In genomic region chr14:51740347-51741170, GRCm38 (mm10) we compare ENCODE assay signal across 9 mouse cellular contexts. TPM values are rescaled to one million over a fixed set of nuclear protein-coding genes. Genes with fewer than 3 reads are reported as not detected.
DNase-seq lines count a peak whose midpoint lies in the region; ATAC-seq and TF ChIP-seq lines count a peak whose summit lies in the region.
"Had no signal": no experiment of that assay in that cellular context is flagged by ENCODE, and none has a peak within 500 bp of the region (broad histone marks: within the 10 kb centered on the region; RNA-seq: fewer than 3 reads in every experiment).

No protein-coding gene starts in this region.

- H3K27me3 ChIP-seq in heart, postnatal 0 days (ENCODE audit: control insufficient read depth, insufficient read depth, low read length) = peaks cover 43% of the 10 kb centered on the region
- peaks cover 43% of the 10 kb centered on the region for H3K27me3 ChIP-seq in hindbrain, embryonic 14.5 days (ENCODE audit: control insufficient read depth, insufficient read depth, low read length)
- peaks cover 41% of the 10 kb centered on the region for H3K27me3 ChIP-seq in midbrain, postnatal 0 days (ENCODE audit: insufficient read depth, low read length)

- no peak overlapping the region for H3K9ac ChIP-seq in heart, postnatal 0 days (replicated peaks; ENCODE audit: low read depth, low read length)
- no peak overlapping the region for H3K9ac ChIP-seq in hindbrain, embryonic 14.5 days
- no peak overlapping the region for H3K9ac ChIP-seq in midbrain, postnatal 0 days (replicated peaks; ENCODE audit: low read length, poor library complexity, severe bottlenecking)

- no peaks in the 10 kb centered on the region for H3K36me3 ChIP-seq in heart, postnatal 0 days (replicated peaks; ENCODE audit: control insufficient read depth, insufficient read depth, low read length)
- no peaks in the 10 kb centered on the region for H3K36me3 ChIP-seq in hindbrain, embryonic 14.5 days (replicated peaks; ENCODE audit: control insufficient read depth, insufficient read depth)
- H3K36me3 ChIP-seq in midbrain, postnatal 0 days (ENCODE audit: insufficient read depth, low read length) = no peaks in the 10 kb centered on the region

- WGBS in heart, postnatal 0 days = under 1% methylated on average over 42 of the region's 42 CpGs
- WGBS in hindbrain, embryonic 14.5 days = under 1% methylated on average over 42 of the region's 42 CpGs
- WGBS in midbrain, postnatal 0 days = under 1% methylated on average over 42 of the region's 42 CpGs

- peak overlapping the region; percentile 44 for H3K4me3 ChIP-seq in heart, postnatal 0 days (ENCODE audit: low read depth, low read length)
- H3K4me3 ChIP-seq in hindbrain, embryonic 14.5 days (replicated peaks; ENCODE audit: low read length) = peak overlapping the region; percentile 32
- H3K4me3 ChIP-seq in midbrain, postnatal 0 days (ENCODE audit: low read depth, low read length) = peak overlapping the region; percentile 40

- ATAC-seq in heart, postnatal 0 days (ENCODE audit: insufficient read depth, low read depth) = no peak
- ATAC-seq in hindbrain, embryonic 14.5 days (ENCODE audit: low FRiP score) = peak; percentile 46; the same call in 1 of the 2 replicates
- ATAC-seq in midbrain, postnatal 0 days (ENCODE audit: low FRiP score) = 0 out of 2 replicates have a peak, but pooled peaks have one; percentile 49

- peak overlapping the region; percentile 71 for H3K4me2 ChIP-seq in heart, postnatal 0 days (ENCODE audit: low read depth, low read length)
- H3K4me2 ChIP-seq in hindbrain, embryonic 14.5 days (replicated peaks) = peak overlapping the region; percentile 64
- H3K4me2 ChIP-seq in midbrain, postnatal 0 days (ENCODE audit: low read depth, low read length, poor library complexity, severe bottlenecking) = peak overlapping the region; percentile 75

- DNase-seq in heart, postnatal 0 days (ENCODE audit: low spot score) = no peak
- DNase-seq in heart, adult 9 months (ENCODE audit: low spot score in 2 of 2) = no peak
- peak; percentile 56 for DNase-seq in embryo, embryonic 10 days (ENCODE audit: low spot score)
- DNase-seq in hindbrain, embryonic 14.5 days (ENCODE audit: low spot score) = no peak
- DNase-seq in midbrain, postnatal 0 days (ENCODE audit: low spot score) = no peak
- DNase-seq in layer of hippocampus, postnatal 25 days (ENCODE audit: extremely low spot score in 1 of 2, low spot score in 1 of 2) = no peak
- no peak for DNase-seq in layer of hippocampus, adult 9-11 months
- no peak for DNase-seq in MN1 (ENCODE audit: low spot score)

- H3K27ac ChIP-seq in heart, postnatal 0 days (ENCODE audit: low read depth) = no peak overlapping the region
- H3K27ac ChIP-seq in hindbrain, embryonic 14.5 days = no peak overlapping the region
- no peak overlapping the region for H3K27ac ChIP-seq in midbrain, postnatal 0 days (ENCODE audit: low read depth, low read length)

- no peaks in the 10 kb centered on the region for H3K9me3 ChIP-seq in heart, postnatal 0 days (replicated peaks; ENCODE audit: control insufficient read depth, low read length)
- H3K9me3 ChIP-seq in hindbrain, embryonic 14.5 days (ENCODE audit: control insufficient read depth, low read length) = no peaks in the 10 kb centered on the region
- H3K9me3 ChIP-seq in midbrain, postnatal 0 days (ENCODE audit: low read length) = no peaks in the 10 kb centered on the region

- no peak for TF ChIP-seq EP300 in heart, postnatal 0 days (IDR thresholded peaks at IDR 0.05; ENCODE audit: low read depth)

- peaks cover 7% of the 10 kb centered on the region; the same call in 1 of the 2 replicates for H3K4me1 ChIP-seq in heart, postnatal 0 days (ENCODE audit: control insufficient read depth, insufficient read depth)
- H3K4me1 ChIP-seq in hindbrain, embryonic 14.5 days (replicated peaks; ENCODE audit: control insufficient read depth, insufficient read depth, low read length) = peaks cover 7% of the 10 kb centered on the region; the same call in 1 of the 2 replicates
- H3K4me1 ChIP-seq in midbrain, postnatal 0 days (ENCODE audit: insufficient read depth, low read length) = no peaks in the 10 kb centered on the region

- no peak for TF ChIP-seq CTCF in heart, postnatal 0 days (IDR thresholded peaks at IDR 0.05; ENCODE audit: low read depth)
- 0 out of 2 replicates have a peak, but pooled peaks have one; percentile 6 for TF ChIP-seq CTCF in midbrain, postnatal 0 days (IDR thresholded peaks at IDR 0.05)

RNA-seq across cellular contexts. Expression of gene Gm5800, which starts 23.6 kb away (rescaled TPM):
- not detected in 2 replicates for total RNA-seq in heart, postnatal 0 days (2014; rRNA removed; ENCODE audit: low replicate concordance)
- polyA plus RNA-seq in heart, postnatal 0 days (2015; fragmentation: Nextera tagmentation; extraction: Ambion mirVana) = not detected in 2 replicates
- not detected in 2 replicates for polyA plus RNA-seq in hindbrain, embryonic 14.5 days (2014; fragmentation: Nextera tagmentation; extraction: Ambion mirVana)
- total RNA-seq in midbrain, postnatal 0 days (2014; rRNA removed) = not detected in 2 replicates
- not detected in 2 replicates for polyA plus RNA-seq in midbrain, postnatal 0 days (2015; fragmentation: Nextera tagmentation; extraction: Ambion mirVana)
- not detected for total RNA-seq in layer of hippocampus, postnatal 25 days (2021)
- polyA plus RNA-seq: small intestine, adult 2 months had no signal

RNA-seq across cellular contexts. Expression of gene Ang4, which starts 32.8 kb away (rescaled TPM):
- total RNA-seq in heart, postnatal 0 days (2014; rRNA removed; ENCODE audit: low replicate concordance) = not detected in 2 replicates
- not detected in 2 replicates for polyA plus RNA-seq in heart, postnatal 0 days (2015; fragmentation: Nextera tagmentation; extraction: Ambion mirVana)
- not detected in 2 replicates for polyA plus RNA-seq in hindbrain, embryonic 14.5 days (2014; fragmentation: Nextera tagmentation; extraction: Ambion mirVana)
- total RNA-seq in midbrain, postnatal 0 days (2014; rRNA removed) = not detected in 2 replicates
- not detected in 2 replicates for polyA plus RNA-seq in midbrain, postnatal 0 days (2015; fragmentation: Nextera tagmentation; extraction: Ambion mirVana)
- total RNA-seq in layer of hippocampus, postnatal 25 days (2021) = not detected

RNA-seq across cellular contexts. Expression of gene Gm17079, which starts 45.3 kb away (rescaled TPM):
- total RNA-seq in heart, postnatal 0 days (2014; rRNA removed; ENCODE audit: low replicate concordance) = not detected in 2 replicates
- not detected in 2 replicates for polyA plus RNA-seq in heart, postnatal 0 days (2015; fragmentation: Nextera tagmentation; extraction: Ambion mirVana)
- not detected in 2 replicates for polyA plus RNA-seq in hindbrain, embryonic 14.5 days (2014; fragmentation: Nextera tagmentation; extraction: Ambion mirVana)
- total RNA-seq in midbrain, postnatal 0 days (2014; rRNA removed) = not detected in 2 replicates
- polyA plus RNA-seq in midbrain, postnatal 0 days (2015; fragmentation: Nextera tagmentation; extraction: Ambion mirVana) = not detected in 2 replicates
- not detected for total RNA-seq in layer of hippocampus, postnatal 25 days (2021)
- polyA plus RNA-seq: small intestine, adult 2 months had no signal

RNA-seq across cellular contexts. Expression of gene AY358078, which starts 59.3 kb away (rescaled TPM):
- not detected in 2 replicates for total RNA-seq in heart, postnatal 0 days (2014; rRNA removed; ENCODE audit: low replicate concordance)
- polyA plus RNA-seq in heart, postnatal 0 days (2015; fragmentation: Nextera tagmentation; extraction: Ambion mirVana) = not detected in 2 replicates
- not detected in 2 replicates for polyA plus RNA-seq in hindbrain, embryonic 14.5 days (2014; fragmentation: Nextera tagmentation; extraction: Ambion mirVana)
- not detected in 2 replicates for total RNA-seq in midbrain, postnatal 0 days (2014; rRNA removed)
- not detected in 2 replicates for polyA plus RNA-seq in midbrain, postnatal 0 days (2015; fragmentation: Nextera tagmentation; extraction: Ambion mirVana)
- not detected for total RNA-seq in layer of hippocampus, postnatal 25 days (2021)
